Mouse (Mus musculus) 3134 (cell line): ENCODE data around the gene Farp1.
"Not testable (repeated sequence)": the region's sequence is repeated elsewhere in the genome, so short reads cannot be mapped to it uniquely, and the experiment has no call there.

Experiments
- DNase-seq: peaks from one replicate; pipeline ENCODE4 v3.0.0-alpha.2; 2011; ENCODE audit warnings: low spot score; ENCODE audit not compliant: insufficient read length; ENCODE audit errors: extremely low read depth

Gene Farp1

DNA sequence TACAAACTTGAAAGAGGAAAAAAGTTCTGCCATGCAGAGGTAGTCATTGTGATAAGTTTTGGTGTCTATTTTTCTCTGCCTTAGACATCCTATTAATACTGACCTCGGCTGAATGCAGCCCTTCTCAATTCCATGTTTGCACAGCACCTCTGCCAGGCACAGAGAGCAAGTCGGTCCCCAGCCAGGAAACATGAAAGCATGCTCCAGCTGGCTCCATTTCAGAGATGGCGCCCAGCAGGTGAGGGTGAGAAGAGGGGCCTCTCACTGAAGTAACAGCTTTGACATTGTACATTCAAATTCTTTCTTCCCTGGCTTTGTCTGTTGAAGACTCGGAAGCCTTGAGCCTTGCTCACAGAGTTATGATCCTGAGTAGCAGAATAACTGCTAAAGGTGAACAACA, 140.9 kb downstream of the Farp1 start:
- no peak for DNase-seq

DNA sequence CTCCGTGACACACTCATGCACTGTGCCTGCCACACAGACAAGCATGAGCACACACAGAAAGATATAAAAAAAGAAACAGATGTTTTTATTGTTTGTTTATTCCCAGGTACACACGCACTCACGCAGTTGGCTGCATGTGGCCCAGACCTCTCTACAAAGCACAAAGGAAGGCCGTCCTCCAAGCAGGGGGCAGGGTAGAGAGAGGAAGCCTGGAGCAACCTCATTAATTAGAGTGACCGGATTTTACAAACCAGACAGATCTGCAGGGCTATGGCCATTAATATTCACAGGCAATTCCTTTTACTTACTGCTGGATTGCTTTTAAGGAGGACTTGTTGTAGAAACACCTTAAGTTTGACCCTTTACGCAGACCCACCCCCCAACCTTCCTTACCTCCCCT, 142.9 kb downstream of the Farp1 start:
- no peak for DNase-seq

DNA sequence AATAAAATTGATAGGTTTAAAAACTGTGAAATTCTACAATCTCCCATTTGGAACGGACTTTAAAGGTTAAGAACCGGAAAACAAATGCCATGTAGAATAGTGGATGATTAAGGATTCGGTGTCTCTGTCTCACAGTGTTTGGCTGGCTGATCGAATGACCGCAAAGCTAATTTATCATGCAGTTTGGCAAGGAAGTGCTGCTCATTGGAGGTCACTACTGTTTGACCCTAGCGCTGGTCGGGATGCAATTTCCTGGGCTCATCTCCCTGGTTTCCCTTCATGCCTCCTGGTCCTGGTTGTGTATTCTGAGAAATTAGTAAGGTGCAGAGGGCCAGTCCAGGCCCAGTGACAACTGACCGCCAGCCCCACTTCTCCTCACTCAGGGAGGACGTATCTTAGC, 145.6 kb downstream of the Farp1 start:
- DNase-seq: no peak

DNA sequence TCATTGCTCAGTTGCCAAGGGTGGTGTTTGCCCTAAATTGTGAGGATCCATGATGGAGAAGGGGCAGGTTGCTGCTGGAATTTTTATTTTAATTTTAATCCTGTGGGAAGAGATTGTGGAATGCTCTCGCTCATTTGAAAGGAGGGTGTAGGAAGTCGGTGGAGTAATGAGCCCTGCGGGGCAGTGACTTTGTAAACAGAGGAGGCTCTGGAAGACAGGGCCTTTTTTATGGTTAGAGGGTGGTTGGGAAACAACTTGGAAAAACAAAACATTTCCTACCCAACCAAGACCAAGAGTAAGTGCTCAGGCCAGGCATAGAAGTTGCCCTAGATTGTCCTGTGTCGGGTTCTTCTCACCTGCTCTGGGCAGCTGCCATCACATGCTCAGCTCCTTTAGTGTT, 146.8 kb downstream of the Farp1 start:
- no peak for DNase-seq

DNA sequence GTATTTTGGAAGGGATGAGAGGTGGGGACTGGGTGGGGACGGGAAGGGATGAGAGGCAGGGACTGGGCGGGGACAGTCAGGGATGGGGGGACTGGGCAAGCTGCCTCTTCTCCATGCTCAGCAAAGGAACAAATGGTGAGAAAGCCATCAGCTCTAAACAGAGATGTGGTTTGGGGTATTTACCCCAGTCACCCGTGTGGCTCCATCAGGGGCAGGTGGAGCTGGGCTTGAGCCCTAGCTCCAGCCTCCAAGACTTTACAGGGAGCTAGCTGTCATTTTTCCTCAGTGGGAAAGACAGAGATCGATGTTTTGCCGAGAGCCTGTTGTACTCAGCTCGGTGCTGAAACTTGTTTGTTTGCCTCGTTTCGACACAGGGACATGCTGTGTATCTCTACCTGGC, 148.0 kb downstream of the Farp1 start:
- DNase-seq: no peak

DNA sequence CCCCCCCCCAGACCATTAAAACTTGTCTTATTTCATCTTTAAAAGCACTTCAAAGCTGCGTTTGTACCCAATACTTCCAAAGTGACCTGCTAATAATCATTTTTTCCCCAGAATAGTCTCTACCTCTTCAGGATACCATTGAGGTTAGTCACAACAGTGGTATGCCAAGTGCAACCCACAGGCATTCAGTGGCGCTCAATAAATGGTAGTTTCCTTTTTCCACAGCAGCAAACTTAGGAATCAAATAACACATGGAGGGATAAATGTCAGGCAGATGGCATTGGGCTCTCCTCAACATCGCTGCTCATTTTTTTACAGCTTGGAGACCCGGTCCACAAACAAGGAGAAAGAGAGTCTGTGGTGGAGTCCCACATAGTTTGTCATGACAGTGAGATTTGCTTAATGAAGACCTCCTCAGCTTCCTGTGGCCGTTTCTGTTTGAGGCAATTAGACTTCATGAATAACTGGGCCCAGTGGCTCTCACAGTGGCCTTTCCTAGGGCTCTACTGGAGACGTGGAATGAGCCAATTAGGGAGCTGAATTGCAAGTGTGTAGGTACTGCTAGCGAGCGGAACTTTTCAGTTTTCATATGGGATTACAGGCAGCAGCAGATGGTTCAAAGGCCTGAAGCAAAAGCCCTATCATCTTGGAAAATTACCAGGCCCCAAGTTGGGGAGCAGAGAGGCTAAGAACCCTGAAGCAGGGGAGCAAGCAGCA, 148.6 kb downstream of the Farp1 start:
- no peak for DNase-seq

DNA sequence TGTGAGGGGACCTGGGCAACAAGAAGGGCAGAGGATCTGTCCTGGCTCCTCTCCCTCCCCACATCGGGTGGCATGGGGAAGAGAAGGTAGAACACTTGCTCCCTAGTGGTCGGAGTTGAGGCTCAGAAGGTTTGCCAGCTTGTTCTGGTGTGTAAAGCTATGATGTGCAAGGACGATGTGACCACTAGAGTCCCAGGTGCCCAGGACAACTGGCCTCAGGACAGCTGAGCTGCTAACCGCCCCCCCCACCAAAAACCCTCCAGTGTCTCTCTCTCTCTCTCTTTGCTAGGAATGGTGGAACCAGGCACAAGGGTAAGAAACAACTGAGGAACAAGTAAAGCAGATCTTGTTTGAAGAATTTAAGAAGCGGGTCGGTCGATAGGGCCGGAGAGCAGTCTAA, 149.4 kb downstream of the Farp1 start:
- no peak for DNase-seq

DNA sequence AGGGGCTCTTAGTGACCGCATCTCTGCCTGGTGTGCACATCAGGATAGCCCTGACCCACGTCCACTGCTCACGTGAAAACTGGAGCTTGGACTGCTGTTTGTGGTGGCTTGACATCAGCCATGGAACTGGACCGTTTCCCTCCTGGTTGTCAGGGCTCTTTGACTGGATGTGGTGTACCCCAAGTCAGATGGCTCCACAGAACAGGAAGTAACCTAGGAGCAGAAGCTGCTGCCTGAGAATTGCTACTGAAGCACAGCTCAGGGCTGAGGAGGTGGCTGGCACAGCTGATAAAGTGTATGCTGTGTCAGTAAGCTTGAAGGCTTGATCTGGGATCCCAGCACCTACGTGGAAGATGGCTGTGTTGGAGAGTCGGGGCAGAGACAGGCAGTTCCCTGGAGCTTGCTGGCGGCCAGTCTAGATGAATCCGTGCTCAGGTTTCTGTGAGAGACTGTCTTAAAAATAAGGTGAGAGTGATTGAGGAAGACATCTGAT, 151.4 kb downstream of the Farp1 start:
- DNase-seq: no peak

DNA sequence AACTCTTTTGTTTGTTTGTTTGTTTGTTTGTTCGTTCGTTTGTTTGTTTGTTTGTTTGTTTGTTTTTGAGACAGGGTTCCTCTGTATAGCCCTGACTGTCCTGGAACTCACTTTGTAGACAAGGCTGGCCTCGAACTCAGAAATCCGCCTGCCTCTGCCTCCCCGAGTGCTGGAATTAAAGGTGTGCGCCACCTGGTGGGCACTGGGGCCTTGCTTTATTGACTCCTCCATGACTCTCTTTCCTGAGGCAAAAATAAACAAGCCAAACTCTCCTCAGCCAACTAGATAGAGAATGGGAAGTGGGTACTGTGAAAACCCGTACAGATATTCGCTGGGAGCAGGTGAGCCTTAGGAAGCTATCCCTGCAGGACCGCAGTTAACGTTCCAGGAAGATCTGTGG, 154.8 kb downstream of the Farp1 start:
- DNase-seq: not testable (repeated sequence)

DNA sequence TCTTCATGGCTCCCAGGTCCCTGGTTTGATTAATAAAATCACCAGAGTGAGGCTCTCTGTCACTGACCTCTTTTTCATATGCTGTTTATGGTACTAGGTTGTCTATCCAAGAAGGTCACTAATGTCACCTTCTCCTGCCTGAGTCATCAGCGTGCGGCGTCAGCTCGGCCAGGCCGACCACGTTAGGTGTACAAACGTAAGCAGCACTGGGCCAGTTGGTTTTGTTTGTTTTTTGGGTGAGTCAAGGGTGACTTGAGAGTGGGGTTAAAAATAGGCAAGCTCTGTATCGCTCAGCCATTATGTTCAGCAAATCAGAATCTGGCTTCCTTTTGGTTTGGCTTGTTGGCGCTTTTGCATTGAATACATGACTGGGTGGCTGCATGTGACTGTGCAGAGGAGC, 155.4 kb downstream of the Farp1 start:
- peak; percentile 44 for DNase-seq

DNA sequence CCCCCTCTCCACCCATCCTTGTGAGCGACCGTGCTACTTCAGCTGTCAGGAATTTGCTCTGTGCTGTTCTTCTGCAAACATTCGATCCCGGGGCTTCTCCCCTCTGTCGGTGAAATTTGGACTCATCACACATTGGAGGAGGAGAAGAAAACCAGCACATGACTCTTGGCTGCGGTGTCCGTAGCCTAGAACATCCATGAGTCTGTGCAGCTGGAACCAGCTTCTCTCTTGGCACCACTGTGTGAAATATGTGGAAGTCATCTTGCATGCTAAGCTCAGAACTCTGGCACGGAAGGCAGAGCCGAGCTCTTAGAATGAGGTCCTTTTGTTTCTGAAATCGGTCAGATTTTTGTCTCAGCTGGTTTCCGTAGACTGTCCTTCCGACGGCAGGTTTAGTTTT, 156.7 kb downstream of the Farp1 start:
- no peak for DNase-seq

DNA sequence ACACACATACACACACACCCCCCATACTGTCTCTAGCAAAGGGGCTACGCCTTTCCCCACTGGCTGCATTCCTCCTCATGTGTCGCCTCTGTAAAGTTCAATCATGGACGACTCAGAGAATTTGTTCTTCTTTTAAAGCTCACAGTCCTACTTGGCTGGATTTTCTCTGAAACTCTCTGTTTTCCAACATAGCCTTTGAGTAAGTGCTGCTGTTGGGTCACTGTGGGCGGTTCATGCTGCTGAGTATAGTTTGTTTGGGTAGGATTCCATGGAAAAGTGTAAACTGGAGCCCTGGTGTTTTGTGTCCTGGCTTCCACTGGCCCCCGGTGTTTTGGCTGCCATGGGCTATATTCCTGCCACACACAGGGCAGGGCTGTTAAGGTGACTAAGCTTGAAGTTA, 157.4 kb downstream of the Farp1 start:
- no peak for DNase-seq

DNA sequence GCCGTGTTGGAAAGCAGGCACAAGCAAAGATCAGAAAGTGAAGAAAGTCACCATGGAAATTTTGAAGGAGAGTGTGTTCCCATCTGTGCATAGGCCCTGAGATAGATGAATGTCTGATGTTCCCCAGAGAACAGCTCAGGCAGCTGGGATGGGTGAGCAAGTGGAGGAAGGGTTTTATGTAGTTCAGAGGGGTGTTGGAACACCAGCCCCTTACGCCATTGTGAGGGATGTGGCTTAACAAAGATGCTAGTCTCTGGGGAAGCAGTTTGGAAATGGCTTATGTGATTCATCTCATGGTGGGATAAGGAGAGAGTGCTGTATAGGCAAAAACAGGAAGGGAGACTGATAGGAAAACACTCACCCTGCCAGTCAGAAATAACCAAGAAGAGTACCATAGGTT, 159.0 kb downstream of the Farp1 start:
- DNase-seq: no peak

DNA sequence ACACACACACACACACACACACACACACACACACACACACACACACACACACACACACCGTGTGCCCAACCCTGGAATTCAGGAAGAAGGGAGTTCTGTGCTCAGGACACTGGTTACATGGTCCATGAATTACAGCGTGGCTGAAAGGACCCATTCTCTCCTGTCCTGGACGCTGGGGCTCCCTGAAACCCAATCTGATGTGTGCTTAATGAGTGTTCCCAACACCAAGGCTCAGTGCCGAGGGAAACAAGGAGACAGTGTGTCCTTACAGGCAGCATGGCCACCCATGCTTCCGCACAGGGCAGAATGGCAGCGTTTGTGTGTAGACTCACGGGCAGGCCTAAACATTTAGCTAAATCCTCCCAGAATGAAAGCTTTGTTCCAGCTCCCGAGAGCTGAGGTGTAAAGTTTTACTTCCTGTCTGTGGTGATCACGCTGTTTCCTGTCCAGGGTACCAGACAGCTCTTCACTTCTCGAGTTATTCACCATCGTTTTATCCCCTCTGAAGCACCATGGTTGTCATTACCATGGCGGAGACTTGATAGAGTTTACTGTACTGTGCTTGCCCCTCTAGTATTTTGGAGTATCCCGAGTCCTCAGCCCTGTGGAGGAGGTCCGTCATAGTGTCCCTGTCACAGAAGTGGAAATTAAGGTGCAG, 164.0 kb downstream of the Farp1 start:
- DNase-seq: no peak

DNA sequence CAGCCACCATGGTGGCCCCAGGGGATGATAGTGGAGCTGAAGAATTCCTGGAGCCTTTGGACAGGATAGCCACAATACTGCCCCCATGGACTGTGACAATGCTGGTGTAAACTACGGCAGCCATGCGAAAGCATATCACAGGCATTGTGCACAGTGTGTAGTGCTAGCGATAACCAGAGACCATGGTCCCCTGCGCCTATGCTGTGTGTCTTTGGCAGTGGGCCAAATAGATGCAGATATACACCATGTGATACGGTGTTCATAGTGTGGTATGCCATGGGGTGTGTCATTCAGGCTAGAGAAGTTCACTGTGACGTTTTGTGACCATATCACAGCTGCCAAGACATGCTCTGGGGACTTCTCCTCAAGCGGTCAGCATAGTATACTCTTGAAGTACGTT, 164.8 kb downstream of the Farp1 start:
- no peak for DNase-seq

DNA sequence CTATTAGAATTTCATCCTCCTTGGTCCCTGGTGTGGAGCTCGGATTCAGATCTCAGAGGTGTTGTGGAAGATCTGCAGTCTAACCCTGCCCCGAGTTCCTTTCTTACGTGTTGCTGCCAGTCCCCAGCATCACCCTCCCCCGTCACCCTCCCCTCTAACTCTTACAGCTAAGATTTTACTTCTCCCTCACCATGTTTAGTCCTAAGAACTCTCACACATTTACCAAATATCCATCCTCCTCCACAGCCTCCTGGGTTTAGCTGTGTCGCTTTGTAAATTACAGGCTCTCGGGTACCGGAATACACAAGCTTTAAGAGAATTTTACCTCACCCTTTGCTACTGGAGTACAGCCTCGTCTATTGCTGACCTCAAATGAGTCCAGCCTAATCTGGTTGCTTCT, 165.4 kb downstream of the Farp1 start:
- no peak for DNase-seq

DNA sequence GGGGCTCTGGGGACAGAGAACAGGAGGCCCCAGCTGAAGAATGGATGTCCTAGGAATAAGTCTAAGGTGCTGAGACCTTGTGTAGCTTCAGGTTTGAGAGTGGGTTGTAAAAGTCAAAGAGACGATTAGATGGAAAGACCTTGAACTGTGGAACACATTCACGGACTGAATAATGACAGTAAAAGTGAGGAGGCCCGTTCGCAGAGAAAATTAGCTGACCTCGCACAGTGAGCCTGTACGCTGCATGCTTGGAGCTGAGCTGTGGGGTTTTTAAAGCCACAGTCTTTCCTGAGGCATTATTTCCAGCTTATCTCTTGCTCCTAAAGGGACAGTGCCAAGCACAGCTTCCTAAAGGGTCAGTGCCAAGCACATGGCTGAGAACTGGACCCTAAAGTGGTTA, 166.2 kb downstream of the Farp1 start:
- no peak for DNase-seq

DNA sequence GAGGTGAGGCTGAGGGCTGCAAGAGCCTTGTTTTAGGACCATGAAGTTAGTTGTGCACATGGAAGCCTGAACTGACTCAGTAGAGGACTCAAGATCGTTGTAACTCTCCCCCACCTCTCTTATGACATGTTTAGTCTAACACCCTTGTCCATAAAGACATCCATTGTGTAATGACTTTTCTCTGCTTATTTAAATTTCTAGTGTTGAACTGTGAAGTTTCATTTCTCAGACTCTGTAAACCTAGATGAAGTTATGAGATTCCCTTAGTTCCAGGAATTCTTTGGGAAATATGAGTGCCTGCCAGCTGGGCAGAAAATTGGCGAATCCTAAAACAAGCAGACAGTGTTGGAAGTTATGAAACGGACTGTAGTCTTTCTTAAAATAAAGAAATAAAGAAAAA, 170.5 kb downstream of the Farp1 start:
- DNase-seq: no peak

DNA sequence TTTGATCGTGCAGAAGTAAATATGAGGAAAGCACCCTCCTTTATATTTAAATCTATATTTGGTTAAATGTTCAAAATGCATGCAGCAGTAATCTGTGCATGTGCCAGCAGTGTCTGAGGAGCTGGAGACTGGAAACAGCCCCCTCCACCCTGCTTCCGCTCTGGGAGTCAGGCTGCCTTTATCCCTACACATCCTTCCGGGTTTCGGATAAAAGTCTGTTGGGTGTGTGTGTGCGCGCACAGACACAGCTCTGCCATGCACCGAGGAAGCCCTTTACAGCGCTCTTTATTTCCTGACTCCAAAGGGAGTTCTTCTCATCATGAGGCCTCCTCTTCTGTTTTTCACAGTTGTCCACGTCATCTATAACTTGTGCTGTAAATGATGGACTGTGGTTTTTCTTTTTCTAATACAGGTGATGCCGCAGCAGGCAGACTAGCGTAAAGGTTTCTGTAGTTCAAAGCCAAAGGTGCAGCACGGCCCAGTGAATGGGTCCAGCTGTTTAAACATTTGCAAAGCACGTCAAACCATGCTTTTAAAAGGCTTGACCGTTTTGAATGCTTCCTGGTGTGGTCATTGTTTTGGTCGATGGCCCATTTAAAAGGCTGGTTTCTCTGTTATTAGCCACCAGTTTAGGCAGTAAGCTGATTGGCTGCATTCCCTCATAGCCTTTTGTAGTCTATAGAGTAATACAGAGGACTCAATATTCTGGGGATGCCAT, 172.6 kb downstream of the Farp1 start:
- DNase-seq: no peak

DNA sequence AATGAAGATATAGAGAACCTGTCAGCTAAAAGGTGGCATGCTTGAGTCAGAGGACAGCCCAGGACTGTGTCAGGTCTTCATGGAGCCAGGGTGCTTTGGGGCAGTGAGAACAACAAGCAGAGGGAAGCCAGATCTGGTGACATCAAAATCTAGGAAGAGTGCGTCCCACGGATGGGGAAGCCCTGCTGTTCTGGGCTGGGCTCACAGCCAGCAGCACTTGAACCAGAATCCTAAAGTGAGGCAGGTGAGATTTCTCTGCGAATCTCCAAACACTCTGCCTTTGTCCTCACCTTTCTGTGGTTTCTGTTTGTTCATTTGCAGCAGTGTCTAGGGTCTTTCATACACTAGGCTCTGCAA, 173.1 kb downstream of the Farp1 start:
- DNase-seq: no peak

DNA sequence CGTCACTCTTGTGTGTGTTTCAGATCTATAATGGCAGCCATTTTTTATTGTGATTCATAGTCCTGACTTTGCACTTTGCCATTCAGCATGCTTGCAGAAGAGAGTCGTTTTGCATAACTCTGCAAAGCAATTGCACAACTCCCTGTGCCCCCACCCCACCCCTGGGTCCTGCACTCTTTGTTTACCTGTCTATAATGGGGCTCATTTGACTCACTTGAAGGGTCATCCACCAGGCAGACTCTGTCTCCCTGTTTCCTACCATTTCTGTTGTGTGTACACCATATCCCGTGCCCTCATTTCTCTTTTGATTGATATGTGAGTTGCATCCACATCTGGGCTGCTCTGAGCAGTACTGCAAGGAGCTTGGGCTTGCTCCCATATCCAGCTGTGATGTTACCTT, 175.3 kb downstream of the Farp1 start:
- DNase-seq: no peak

DNA sequence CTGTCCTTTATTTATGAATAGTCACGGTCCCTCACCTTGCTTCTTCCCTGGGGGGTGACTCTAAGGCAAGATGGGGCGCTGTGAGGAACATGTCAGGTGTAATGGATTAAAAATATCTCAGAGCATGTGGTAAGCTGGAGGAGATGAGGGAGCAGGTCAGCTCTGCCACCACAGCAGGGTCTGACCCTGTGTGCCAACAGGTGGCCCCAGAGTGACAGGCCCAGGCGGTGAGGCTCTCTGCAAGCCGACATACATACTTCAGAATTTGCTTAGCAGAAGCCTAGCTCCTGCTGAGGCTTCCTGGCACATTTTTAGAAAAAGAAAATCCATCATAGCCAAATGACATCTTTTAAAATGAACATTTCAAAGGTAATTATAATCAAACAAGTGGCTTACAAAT, 178.7 kb downstream of the Farp1 start:
- DNase-seq: no peak
